Mouse (Mus musculus): Measurements from ENCODE around the gene Grm8.

The Grm8 gene

GRCm38 (mm10) chr6:27646503-27646902 is 488.5 kb downstream of the Grm8 start:
- DNase-seq (ENCODE audit: low read depth, low spot score), result no peak

GRCm38 (mm10) chr6:27645054-27645453 is 489.9 kb downstream of the Grm8 start:
- no peak for DNase-seq (ENCODE audit: low read depth, low spot score)

GRCm38 (mm10) chr6:27635898-27636297 is 499.1 kb downstream of the Grm8 start:
- DNase-seq (ENCODE audit: low read depth, low spot score), result no peak

GRCm38 (mm10) chr6:27617472-27617871 is 517.5 kb downstream of the Grm8 start:
- no peak for DNase-seq (ENCODE audit: low read depth, low spot score)

GRCm38 (mm10) chr6:27580485-27580884 is 554.5 kb downstream of the Grm8 start:
- DNase-seq (ENCODE audit: low read depth, low spot score), result no peak

GRCm38 (mm10) chr6:27545516-27545915 is 589.5 kb downstream of the Grm8 start:
- no peak for DNase-seq (ENCODE audit: low read depth, low spot score)

- DNase-seq (ENCODE audit: low read depth, low spot score), result no peak
Measured at GRCm38 (mm10) chr6:27517620-27518019, 617.4 kb downstream of the Grm8 start.

GRCm38 (mm10) chr6:27460998-27461397 is 674.0 kb downstream of the Grm8 start:
- no peak for DNase-seq (ENCODE audit: low read depth, low spot score)

GRCm38 (mm10) chr6:27408473-27408872 is 726.5 kb downstream of the Grm8 start:
- DNase-seq (ENCODE audit: low read depth, low spot score), result no peak

GRCm38 (mm10) chr6:27372416-27372815 is 762.6 kb downstream of the Grm8 start:
- DNase-seq (ENCODE audit: low read depth, low spot score), result no peak

- DNase-seq (ENCODE audit: low read depth, low spot score), result no peak
Measured at GRCm38 (mm10) chr6:27371095-27371494, 763.9 kb downstream of the Grm8 start.

- DNase-seq (ENCODE audit: low read depth, low spot score), result no peak
Measured at GRCm38 (mm10) chr6:27363775-27364174, 771.2 kb downstream of the Grm8 start.

GRCm38 (mm10) chr6:27360440-27360839 is 774.5 kb downstream of the Grm8 start:
- no peak for DNase-seq (ENCODE audit: low read depth, low spot score)

GRCm38 (mm10) chr6:27351147-27351546 is 783.8 kb downstream of the Grm8 start:
- DNase-seq (ENCODE audit: low read depth, low spot score), result no peak

GRCm38 (mm10) chr6:27348272-27348671 is 786.7 kb downstream of the Grm8 start:
- no peak for DNase-seq (ENCODE audit: low read depth, low spot score)

GRCm38 (mm10) chr6:27346311-27346710 is 788.7 kb downstream of the Grm8 start:
- DNase-seq (ENCODE audit: low read depth, low spot score), result no peak

- DNase-seq (ENCODE audit: low read depth, low spot score), result no peak
Measured at GRCm38 (mm10) chr6:27340131-27340530, 794.8 kb downstream of the Grm8 start.

GRCm38 (mm10) chr6:27318575-27318974 is 816.4 kb downstream of the Grm8 start:
- no peak for DNase-seq (ENCODE audit: low read depth, low spot score)

GRCm38 (mm10) chr6:27317422-27317821 is 817.6 kb downstream of the Grm8 start:
- DNase-seq (ENCODE audit: low read depth, low spot score), result no peak

GRCm38 (mm10) chr6:27316018-27316417 is 819.0 kb downstream of the Grm8 start:
- no peak for DNase-seq (ENCODE audit: low read depth, low spot score)

GRCm38 (mm10) chr6:27314273-27315009 is 820.5 kb downstream of the Grm8 start:
- DNase-seq (ENCODE audit: low read depth, low spot score), result no peak

GRCm38 (mm10) chr6:27310401-27310800 is 824.6 kb downstream of the Grm8 start:
- no peak for DNase-seq (ENCODE audit: low read depth, low spot score)

- DNase-seq (ENCODE audit: low read depth, low spot score), result no peak
Measured at GRCm38 (mm10) chr6:27305351-27305750, 829.6 kb downstream of the Grm8 start.

GRCm38 (mm10) chr6:27264972-27265371 is 870.0 kb downstream of the Grm8 start:
- no peak for DNase-seq (ENCODE audit: low read depth, low spot score)

Measured in embryo, embryonic 11.5 days (tissue).